Mouse (Mus musculus): ENCODE results near the gene Ahcyl2.

DNA sequence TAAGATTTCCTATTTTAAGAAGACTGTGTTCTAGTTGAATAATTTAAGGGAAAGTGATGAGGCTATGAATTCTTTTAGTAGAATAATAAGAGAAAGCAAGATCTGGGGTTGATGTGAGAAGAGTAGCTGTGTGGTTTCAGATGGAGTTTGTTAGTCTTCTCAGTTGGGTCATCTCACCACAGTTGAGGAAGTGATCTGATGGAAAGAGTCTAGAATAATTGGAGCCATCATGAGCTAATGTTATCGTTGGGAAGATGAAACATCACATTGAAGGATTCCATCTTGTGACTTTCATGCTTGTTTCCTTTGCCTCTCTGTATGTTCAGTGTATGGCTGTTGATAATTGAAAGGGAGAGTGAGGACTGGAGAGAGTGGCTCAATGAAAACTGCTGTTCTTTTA lies 35.2 kb downstream of the Ahcyl2 start:
- TF ChIP-seq POLR2A (IDR thresholded peaks at IDR 0.05; ENCODE audit: low read depth, low read length) = no peak
- no peak for TF ChIP-seq USF2 (conservative IDR thresholded peaks at IDR 0.05; ENCODE audit: low read depth, low read length)
- peak; percentile 51 for TF ChIP-seq EP300 (IDR thresholded peaks at IDR 0.05; ENCODE audit: low read length)
- TF ChIP-seq JUN (IDR thresholded peaks at IDR 0.05; ENCODE audit: insufficient read depth, low read depth, low read length) = no peak
- no peak for TF ChIP-seq CTCF (conservative IDR thresholded peaks at IDR 0.05 in 1 of 2, IDR thresholded peaks at IDR 0.05 in 1 of 2; ENCODE audit: low read depth in 2 of 2, low read length in 2 of 2)
- TF ChIP-seq ZNF384 (IDR thresholded peaks at IDR 0.05; ENCODE audit: low read depth, low read length) = no peak

Data from CH12.LX (cell line).